Mouse (Mus musculus) liver, embryonic 16.5 days (tissue): ENCODE results near the gene Smad6. TPM values are rescaled to one million over a fixed set of nuclear protein-coding genes. Genes with fewer than 3 reads are reported as not detected.

ENCODE experiments used
- ATAC-seq: fragments of 200-750 bp; cut with Nextera tagmentation; 2 replicates; pipeline ENCODE4 v1.8.0; 2017; ENCODE audit warnings: low read depth, mild to moderate bottlenecking, moderate number of reproducible peaks, moderate library complexity
- H3K27ac ChIP-seq: fragments of 300-500 bp; sonication (generic); 2 replicates; pipeline ENCODE4 v1.5.1; 2014; ENCODE audit warnings: mild to moderate bottlenecking, low read length
- H3K27me3 ChIP-seq: fragments of 300-500 bp; sonication (generic); 2 replicates; pipeline ENCODE4 v1.6.1; 2014; ENCODE audit warnings: low read depth, low read length, mixed read lengths; ENCODE audit not compliant: control insufficient read depth, insufficient read depth
- H3K36me3 ChIP-seq: fragments of 300-500 bp; sonication (generic); 2 replicates; pipeline ENCODE4 v1.6.1; 2014; ENCODE audit warnings: mild to moderate bottlenecking; ENCODE audit not compliant: control insufficient read depth, insufficient read depth
- H3K4me1 ChIP-seq: fragments of 300-500 bp; sonication (generic); 2 replicates; pipeline ENCODE4 v1.6.1; 2014; ENCODE audit warnings: low read depth, low read length, mixed read lengths; ENCODE audit not compliant: control insufficient read depth
- H3K4me2 ChIP-seq: fragments of 300-500 bp; sonication (generic); 2 replicates; pipeline ENCODE4 v1.6.1; 2014; ENCODE audit warnings: low read depth, low read length, mixed read lengths
- H3K4me3 ChIP-seq: fragments of 300-500 bp; sonication (generic); 2 replicates; pipeline ENCODE4 v1.5.1; 2014; ENCODE audit warnings: low read depth, mild to moderate bottlenecking, low read length
- H3K9ac ChIP-seq: fragments of 300-500 bp; sonication (generic); 2 replicates; pipeline ENCODE4 v1.6.1; 2014; ENCODE audit warnings: low read depth, low read length
- H3K9me3 ChIP-seq: fragments of 300-500 bp; sonication (generic); replicated peaks from 2 replicates; pipeline ENCODE4 v1.6.1; 2016; ENCODE audit warnings: low read length; ENCODE audit not compliant: control insufficient read depth
- WGBS: fragments of 180-500 bp; shearing (Covaris S2); extraction: QIAGEN DNeasy Blood & Tissue Kit; methylation state at CpG from one replicate; pipeline ENCODE4 v1.1.7; 2014; ENCODE audit not compliant: insufficient replicate concordance; 5-methylcytosine and 5-hydroxymethylcytosine counted together
- polyA plus RNA-seq: library from polyadenylated mRNA; unstranded; fragments of >200 nt; fragmentation: Nextera tagmentation; extraction: Ambion mirVana; gene quantifications from 2 replicates; pipeline ENCODE4 v1.2.1, GENCODE M21; 2015

Smad6 gene
- polyA plus RNA-seq, 1 experiment from 2014 or later, result 1.9 TPM

DNA sequence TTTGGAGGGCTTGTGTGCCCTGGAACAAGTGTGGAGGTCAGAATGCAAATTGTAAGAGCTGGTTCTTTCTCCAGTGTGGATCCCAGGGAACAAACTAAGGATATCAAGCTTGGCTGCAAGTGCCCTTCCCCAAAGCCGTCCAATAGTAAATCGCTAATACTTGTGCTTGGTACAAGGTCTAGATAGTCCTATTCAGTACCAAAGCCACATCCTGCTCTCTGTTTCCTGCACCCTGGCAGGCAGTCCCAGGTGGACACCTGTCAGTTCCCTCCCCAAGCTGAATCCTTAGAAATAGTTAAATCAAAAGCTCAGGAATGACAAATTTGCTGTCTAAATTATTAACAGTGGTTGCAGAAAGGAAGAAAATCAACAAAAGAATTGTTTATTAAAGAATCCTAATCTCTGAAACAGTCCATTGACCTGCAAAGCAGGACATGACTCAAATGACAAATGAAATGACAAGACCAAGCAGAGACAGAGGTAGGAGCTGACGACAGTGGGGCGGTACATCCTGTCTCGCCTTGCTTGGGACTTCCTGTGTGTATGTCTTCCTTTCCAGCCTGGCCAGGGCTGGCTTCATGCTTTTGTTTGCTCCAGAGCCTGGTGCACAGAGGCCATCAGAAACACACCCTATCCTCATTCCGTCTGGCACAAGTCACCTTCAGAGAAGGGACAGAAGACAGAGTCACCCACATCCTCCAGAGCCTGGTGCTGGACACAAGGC is 8.2 kb upstream of the Smad6 start:
- no peak for ATAC-seq
- Histone ChIP-seq H3K4me2 (no peak overlapping the region), H3K4me3 (no peak overlapping the region), H3K36me3 (no peaks in the 10 kb centered on the region), H3K27ac (no peak overlapping the region), H3K9me3 (no peaks in the 10 kb centered on the region), H3K4me1 (peaks cover 17% of the 10 kb centered on the region), H3K9ac (no peak overlapping the region), H3K27me3 (no peaks in the 10 kb centered on the region)
- 51% methylated on average over 6 of the region's 6 CpGs for WGBS

DNA sequence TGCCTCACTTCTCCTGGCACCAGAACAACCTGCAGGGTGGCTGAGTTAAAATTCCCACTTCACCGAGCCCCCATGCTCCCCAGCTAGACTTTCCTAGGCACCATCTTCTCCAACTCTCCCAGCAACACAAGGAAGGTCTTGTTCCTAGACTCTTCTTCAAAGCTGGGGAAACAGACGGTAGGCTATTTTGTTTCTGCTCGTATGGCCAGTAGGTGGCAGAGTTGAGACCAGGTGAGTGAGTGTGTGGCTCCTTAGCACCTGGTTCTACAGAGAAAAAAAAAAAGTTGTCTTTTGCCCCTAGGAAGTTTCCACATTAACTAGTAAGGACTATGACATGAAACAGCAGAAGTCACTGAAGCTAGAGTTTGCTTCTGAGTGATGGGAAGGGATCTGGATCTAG is 3.7 kb upstream of the Smad6 start:
- peak overlapping the region; percentile 20; the same call in 1 of the 2 replicates for H3K9ac ChIP-seq
- 0% methylated on average over 3 of the region's 3 CpGs for WGBS
- H3K9me3 ChIP-seq, result no peaks in the 10 kb centered on the region
- ATAC-seq, result no peak
- H3K4me2 ChIP-seq, result no peak overlapping the region
- H3K27ac ChIP-seq, result no peak overlapping the region; the same call in 1 of the 2 replicates
- H3K4me1 ChIP-seq, result peaks cover 56% of the 10 kb centered on the region
- no peaks in the 10 kb centered on the region for H3K36me3 ChIP-seq
- H3K4me3 ChIP-seq, result no peak overlapping the region
- H3K27me3 ChIP-seq, result peaks cover 22% of the 10 kb centered on the region

DNA sequence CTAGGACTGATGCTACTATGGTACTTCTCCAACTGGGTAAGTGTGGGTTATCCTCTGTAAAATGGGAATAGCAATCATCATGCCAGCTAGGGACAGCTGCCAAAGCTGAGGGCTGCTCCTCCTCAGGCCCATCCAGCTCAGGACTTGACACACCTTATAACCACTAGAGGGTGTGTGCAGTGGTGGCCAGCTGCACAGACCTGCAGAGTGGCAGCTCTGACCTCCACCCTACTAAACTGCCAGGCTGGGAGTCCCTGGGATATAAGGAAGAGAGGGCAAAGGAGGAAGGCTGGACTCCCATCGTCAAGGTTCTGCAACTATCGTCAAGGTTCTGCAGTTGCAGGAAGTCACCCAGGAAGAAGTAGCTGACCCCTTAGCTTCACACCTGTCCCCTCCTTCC is 3.1 kb upstream of the Smad6 start:
- H3K36me3 ChIP-seq, result no peaks in the 10 kb centered on the region
- H3K9me3 ChIP-seq, result no peaks in the 10 kb centered on the region
- no peak overlapping the region for H3K9ac ChIP-seq
- peak overlapping the region; percentile 23; the same call in 1 of the 2 replicates for H3K27ac ChIP-seq
- no peak for ATAC-seq
- no peak overlapping the region for H3K4me2 ChIP-seq
- WGBS, result 9% methylated on average over 2 of the region's 2 CpGs
- peaks cover 58% of the 10 kb centered on the region for H3K4me1 ChIP-seq
- H3K4me3 ChIP-seq, result no peak overlapping the region
- peaks cover 28% of the 10 kb centered on the region for H3K27me3 ChIP-seq

DNA sequence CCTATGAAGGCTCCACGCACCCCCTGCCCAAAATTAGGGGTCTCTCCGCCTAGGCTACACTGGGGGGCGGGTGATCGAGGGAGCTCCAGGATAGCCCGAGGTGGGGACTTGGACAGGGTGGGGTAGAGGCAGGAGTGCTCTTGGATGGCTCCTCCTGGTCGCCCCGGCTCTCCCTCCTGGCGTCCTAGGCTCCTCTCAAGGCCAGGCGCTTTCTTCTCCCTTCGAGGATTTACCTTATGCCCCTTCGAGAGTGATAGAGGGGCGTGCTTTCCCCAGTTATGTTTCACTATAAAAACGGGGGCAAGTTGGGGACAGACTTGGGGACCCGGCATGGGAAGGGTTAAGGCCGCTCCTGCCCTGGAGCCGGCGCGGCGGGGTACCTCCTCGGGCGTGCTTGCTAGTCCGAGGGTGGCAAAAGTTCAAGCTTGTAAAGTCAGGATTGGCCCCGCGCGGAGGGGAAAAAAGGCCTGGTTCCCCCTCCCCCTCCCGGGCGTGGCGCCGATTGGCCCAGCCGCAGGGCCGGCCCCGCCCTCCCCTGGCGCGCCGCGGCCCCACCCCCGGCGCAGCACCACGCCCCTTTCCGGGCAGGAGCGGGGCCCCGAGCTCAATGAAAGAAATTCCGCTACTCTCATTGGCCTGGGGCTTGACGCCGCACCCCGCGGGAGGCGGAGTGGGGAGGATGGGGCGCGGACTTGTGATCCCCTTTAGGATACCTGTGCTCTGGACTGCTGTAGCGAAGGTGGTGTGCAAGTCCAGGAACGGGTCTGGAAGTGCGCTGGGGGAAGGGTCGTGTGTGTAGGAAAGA is 905 bp upstream of the Smad6 start:
- Histone ChIP-seq H3K9ac (peak overlapping the region; percentile 70), H3K36me3 (no peaks in the 10 kb centered on the region), H3K4me1 (peaks cover 68% of the 10 kb centered on the region), H3K27me3 (peaks cover 48% of the 10 kb centered on the region), H3K9me3 (no peaks in the 10 kb centered on the region), H3K4me2 (peak overlapping the region; percentile 99), H3K4me3 (peak overlapping the region; percentile 69), H3K27ac (peak overlapping the region; percentile 80)
- ATAC-seq, result peak; percentile 88
- WGBS, result under 1% methylated on average over 53 of the region's 54 CpGs

DNA sequence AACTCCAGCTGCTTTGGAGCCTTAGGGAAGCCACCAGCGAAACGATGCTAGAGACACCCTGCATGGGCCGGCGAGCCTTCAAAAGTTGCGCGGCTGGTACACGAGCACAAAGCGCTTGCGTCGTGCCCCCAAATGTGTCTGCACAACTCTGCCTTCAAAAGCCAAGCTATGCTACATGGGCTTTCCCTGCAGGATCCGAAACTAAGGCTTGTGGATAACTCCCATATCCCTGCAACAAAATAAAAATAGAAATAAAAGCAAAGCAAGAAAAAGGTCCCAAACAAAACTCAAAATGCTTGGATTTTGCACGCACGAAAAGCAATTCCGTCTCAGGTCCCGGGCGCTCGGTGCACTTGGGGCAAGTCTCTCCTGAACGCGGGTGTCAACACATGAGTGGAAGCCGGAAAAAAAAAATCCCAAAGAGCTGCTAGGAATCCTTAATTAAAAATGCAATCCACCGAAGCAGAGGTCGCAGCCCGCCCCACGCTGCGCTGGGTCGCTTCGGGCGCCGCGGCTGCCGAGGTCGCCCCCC is 474 bp downstream of the Smad6 start:
- under 1% methylated on average over 31 of the region's 32 CpGs for WGBS
- Histone ChIP-seq H3K9ac (peak overlapping the region; percentile 70), H3K4me3 (peak overlapping the region; percentile 69), H3K27ac (peak overlapping the region; percentile 62), H3K4me2 (peak overlapping the region; percentile 99), H3K27me3 (peaks cover 48% of the 10 kb centered on the region), H3K4me1 (peaks cover 81% of the 10 kb centered on the region), H3K9me3 (no peaks in the 10 kb centered on the region), H3K36me3 (no peaks in the 10 kb centered on the region)
- no peak for ATAC-seq

DNA sequence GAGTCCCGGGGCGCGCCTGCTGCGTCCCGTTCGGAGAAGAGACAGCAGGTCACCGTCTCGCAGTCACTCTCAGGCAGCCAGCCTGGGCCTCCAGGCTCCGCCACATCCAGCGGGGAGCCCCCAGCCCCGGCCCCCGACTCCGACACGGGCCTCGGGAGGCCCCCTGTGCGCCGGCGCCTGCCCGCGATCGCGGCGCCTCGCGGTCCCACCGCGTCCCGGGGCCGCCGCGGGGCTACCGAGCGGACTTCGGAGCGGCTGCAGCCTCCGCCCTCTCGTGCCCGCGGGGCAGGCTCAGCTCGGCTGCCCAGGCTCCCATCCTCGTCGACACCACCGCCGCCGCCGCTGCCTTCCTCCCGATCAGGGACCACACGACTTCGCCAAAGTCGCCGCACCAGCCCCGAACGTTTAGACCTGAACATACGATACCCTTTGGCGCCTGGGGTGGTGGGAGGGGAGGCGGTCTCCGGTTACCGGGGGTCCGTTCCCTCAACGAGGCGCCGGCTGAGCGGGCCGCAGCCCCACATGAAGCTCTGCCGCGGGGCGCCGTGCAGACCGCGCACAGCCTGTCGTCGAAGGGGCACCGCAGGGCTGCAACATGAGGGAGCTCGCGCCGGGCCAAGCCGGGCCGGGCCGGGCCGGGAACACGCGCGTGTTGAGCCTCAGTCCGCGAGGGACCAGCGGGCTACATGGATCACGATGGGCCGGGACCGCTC is 1.1 kb downstream of the Smad6 start:
- no peaks in the 10 kb centered on the region for H3K36me3 ChIP-seq
- WGBS, result under 1% methylated on average over 83 of the region's 89 CpGs
- H3K4me1 ChIP-seq, result peaks cover 82% of the 10 kb centered on the region
- peak overlapping the region; percentile 99 for H3K4me2 ChIP-seq
- peaks cover 48% of the 10 kb centered on the region for H3K27me3 ChIP-seq
- H3K27ac ChIP-seq, result peak overlapping the region; percentile 62; the same call in 1 of the 2 replicates
- H3K9me3 ChIP-seq, result no peaks in the 10 kb centered on the region
- ATAC-seq, result no peak
- H3K9ac ChIP-seq, result peak overlapping the region; percentile 59
- peak overlapping the region; percentile 69 for H3K4me3 ChIP-seq

DNA sequence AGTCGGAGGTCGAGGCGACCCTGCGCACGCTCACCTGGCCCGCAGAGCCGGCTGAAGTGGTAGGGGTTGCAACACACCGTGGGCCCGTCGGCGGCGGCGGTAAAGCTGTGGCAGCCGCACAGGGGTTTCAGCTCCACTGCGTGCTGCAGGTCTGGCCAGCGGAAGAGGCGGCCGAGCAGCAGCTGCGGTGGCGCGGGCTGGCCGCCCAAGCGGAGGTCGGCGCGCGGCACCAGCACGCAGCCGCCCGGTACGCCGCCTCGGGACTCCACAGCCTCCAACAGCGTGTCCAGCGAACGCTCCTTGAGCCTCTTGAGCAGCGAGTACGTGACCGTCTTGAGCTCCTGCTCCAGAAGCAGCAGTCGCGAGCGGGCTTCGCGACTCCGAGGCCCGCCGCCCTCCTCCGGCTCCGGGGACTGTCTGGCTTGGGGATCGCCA is 1.7 kb downstream of the Smad6 start:
- Histone ChIP-seq H3K4me2 (peak overlapping the region; percentile 99), H3K4me3 (peak overlapping the region; percentile 69), H3K27ac (no peak overlapping the region; the same call in 1 of the 2 replicates), H3K27me3 (peaks cover 48% of the 10 kb centered on the region), H3K4me1 (peaks cover 78% of the 10 kb centered on the region), H3K9me3 (no peaks in the 10 kb centered on the region), H3K9ac (peak overlapping the region; percentile 59), H3K36me3 (no peaks in the 10 kb centered on the region)
- WGBS, result under 1% methylated on average over 50 of the region's 50 CpGs
- no peak for ATAC-seq

DNA sequence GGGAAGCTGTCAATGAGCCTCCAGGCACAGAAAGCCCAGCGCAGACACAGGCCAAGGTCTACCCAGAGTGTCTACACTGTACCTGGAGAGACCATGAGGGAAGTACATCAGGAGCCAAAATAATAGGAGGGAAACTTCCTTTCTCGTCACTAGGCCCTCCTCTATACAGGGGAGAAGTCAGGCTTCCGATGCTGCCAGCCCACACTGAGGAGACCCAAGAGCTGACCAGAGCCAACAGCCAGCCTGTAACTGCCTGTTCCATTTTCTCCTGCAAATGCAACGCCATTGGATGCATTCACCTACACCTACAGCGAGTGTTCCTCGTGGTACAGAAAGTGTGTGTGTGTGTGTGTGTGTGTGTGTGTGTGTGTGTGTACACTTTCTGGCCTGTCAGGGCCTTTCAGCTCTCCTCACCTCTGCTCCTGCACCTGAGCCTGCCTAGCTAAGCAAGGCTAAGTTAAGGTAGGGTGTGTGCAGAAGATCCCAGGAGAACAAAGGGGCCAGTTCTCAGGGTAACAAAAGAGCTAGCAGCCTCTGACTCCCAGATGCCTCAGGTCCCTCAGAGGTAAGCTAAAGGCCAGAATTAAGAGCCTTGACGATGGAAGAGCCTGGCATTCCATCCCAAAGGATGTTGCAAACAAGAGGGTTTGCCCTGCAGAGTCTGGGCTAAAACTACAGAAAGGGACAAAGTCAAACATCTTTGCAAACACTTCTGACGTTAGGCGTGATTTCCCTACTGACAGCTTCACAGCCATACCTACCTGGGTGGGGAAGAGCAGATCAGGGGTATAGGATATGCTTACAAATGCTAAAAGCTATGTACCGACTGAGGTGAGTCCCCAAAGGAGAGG is 2.6 kb downstream of the Smad6 start:
- WGBS, result 20% methylated on average over 10 of the region's 10 CpGs
- peak overlapping the region; percentile 99 for H3K4me2 ChIP-seq
- peaks cover 48% of the 10 kb centered on the region for H3K27me3 ChIP-seq
- no peak for ATAC-seq
- no peak overlapping the region for H3K27ac ChIP-seq
- peaks cover 72% of the 10 kb centered on the region for H3K4me1 ChIP-seq
- H3K9ac ChIP-seq, result peak overlapping the region; percentile 59; the same call in 1 of the 2 replicates
- no peaks in the 10 kb centered on the region for H3K36me3 ChIP-seq
- H3K4me3 ChIP-seq, result peak overlapping the region; percentile 69
- H3K9me3 ChIP-seq, result no peaks in the 10 kb centered on the region
